Mouse (Mus musculus) kidney, adult 11 months (tissue): ENCODE results near the gene Glis1.
"Not testable (repeated sequence)": the region's sequence is repeated elsewhere in the genome, so short reads cannot be mapped to it uniquely, and the experiment has no call there.

Experiments
- DNase-seq: peaks from one replicate; pipeline ENCODE4 v3.0.0; 2022

Gene Glis1

GRCm38 (mm10) chr4:107589046-107589445 lies 154.7 kb downstream of the Glis1 start:
- DNase-seq, result no peak

GRCm38 (mm10) chr4:107590805-107591534 lies 156.6 kb downstream of the Glis1 start:
- no peak for DNase-seq

- no peak for DNase-seq
These were observed 159.0 kb downstream of the Glis1 start for GRCm38 (mm10) chr4:107593426-107593825.

GRCm38 (mm10) chr4:107597226-107597897 lies 163.0 kb downstream of the Glis1 start:
- DNase-seq, result no peak

- DNase-seq, result no peak
These were observed 163.6 kb downstream of the Glis1 start for GRCm38 (mm10) chr4:107597898-107598580.

- not testable (repeated sequence) for DNase-seq
These were observed 164.2 kb downstream of the Glis1 start for GRCm38 (mm10) chr4:107598581-107598958.

GRCm38 (mm10) chr4:107602284-107602683 lies 167.9 kb downstream of the Glis1 start:
- DNase-seq, result no peak

GRCm38 (mm10) chr4:107602787-107603186 lies 168.4 kb downstream of the Glis1 start:
- peak; percentile 20 for DNase-seq

- DNase-seq, result no peak
These were observed 168.8 kb downstream of the Glis1 start for GRCm38 (mm10) chr4:107603208-107603607.

- no peak for DNase-seq
These were observed 171.7 kb downstream of the Glis1 start for GRCm38 (mm10) chr4:107605964-107606602.

GRCm38 (mm10) chr4:107609775-107610174 lies 175.4 kb downstream of the Glis1 start:
- no peak for DNase-seq

GRCm38 (mm10) chr4:107611888-107612650 lies 177.7 kb downstream of the Glis1 start:
- no peak for DNase-seq

- peak; percentile 12 for DNase-seq
These were observed 183.3 kb downstream of the Glis1 start for GRCm38 (mm10) chr4:107617596-107618230.

- no peak for DNase-seq
These were observed 185.1 kb downstream of the Glis1 start for GRCm38 (mm10) chr4:107619487-107619886.

GRCm38 (mm10) chr4:107621366-107621765 lies 187.0 kb downstream of the Glis1 start:
- DNase-seq, result no peak

GRCm38 (mm10) chr4:107622296-107622695 lies 187.9 kb downstream of the Glis1 start:
- peak; percentile 9 for DNase-seq

- no peak for DNase-seq
These were observed 189.5 kb downstream of the Glis1 start for GRCm38 (mm10) chr4:107623916-107624315.

GRCm38 (mm10) chr4:107624951-107625350 lies 190.6 kb downstream of the Glis1 start:
- no peak for DNase-seq

GRCm38 (mm10) chr4:107628226-107628625 lies 193.8 kb downstream of the Glis1 start:
- no peak for DNase-seq

GRCm38 (mm10) chr4:107628921-107629411 lies 194.6 kb downstream of the Glis1 start:
- peak; percentile 7 for DNase-seq

GRCm38 (mm10) chr4:107634631-107635030 lies 200.2 kb downstream of the Glis1 start:
- no peak for DNase-seq

- DNase-seq, result no peak
These were observed 201.7 kb downstream of the Glis1 start for GRCm38 (mm10) chr4:107636099-107636498.
